Mouse (Mus musculus) bone marrow, adult 2 months (tissue): ENCODE data around the gene Tagln3.

Experiments
- CTCF ChIP-seq: fragments of 200-500 bp; IDR thresholded peaks from 2 replicates; pipeline ENCODE4 v1.5.1; 2011; ENCODE audit warnings: low read length, control low read depth; ENCODE audit not compliant: control insufficient read depth, insufficient read depth
- POLR2A ChIP-seq: fragments of 200-500 bp; IDR thresholded peaks from 2 replicates; pipeline ENCODE4 v1.6.1; 2011; ENCODE audit warnings: low read depth, mild to moderate bottlenecking, control low read depth, low read length, borderline replicate concordance; ENCODE audit not compliant: control insufficient read depth

DNA sequence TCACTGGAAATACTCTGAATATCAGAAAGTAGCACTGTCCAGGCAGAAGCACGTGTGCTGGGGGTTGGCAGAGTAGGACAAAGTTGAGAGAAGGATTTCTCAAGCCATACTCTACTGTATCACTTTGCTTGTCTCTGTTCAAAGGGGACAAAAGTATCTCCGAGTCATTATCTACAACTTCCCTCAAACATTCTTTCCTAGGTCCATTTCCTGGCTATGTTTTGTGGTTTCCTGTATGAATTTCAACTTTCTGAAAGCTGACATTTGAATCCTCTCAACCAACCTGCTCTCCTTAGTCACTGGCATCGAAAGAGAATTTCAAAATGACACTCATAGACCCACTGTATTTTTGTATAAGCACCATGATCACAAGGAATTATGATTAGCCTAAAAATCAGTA, 56.2 kb downstream of the Tagln3 start:
- TF ChIP-seq CTCF (no peak), POLR2A (no peak)
